Mouse (Mus musculus) CD4-positive, CD25-positive, alpha-beta regulatory T cell, adult 9 weeks (primary cell): ENCODE measurements around the gene Tpp2. TPM values are rescaled to one million over a fixed set of nuclear protein-coding genes. Genes with fewer than 3 reads are reported as not detected.

ENCODE experiments used
- polyA plus RNA-seq: library from polyadenylated mRNA; unstranded; fragments of 100-300 nt; shearing (Covaris generic); gene quantifications from one replicate; pipeline ENCODE4 v1.2.1, GENCODE M21; 2017

The Tpp2 gene
- 192 TPM for polyA plus RNA-seq

GRCm38 (mm10) chr1:43933488-43934415 lies at the start of gene Tpp2:
Tpp2 (plus strand) TSS chr1:43933647.

DNA sequence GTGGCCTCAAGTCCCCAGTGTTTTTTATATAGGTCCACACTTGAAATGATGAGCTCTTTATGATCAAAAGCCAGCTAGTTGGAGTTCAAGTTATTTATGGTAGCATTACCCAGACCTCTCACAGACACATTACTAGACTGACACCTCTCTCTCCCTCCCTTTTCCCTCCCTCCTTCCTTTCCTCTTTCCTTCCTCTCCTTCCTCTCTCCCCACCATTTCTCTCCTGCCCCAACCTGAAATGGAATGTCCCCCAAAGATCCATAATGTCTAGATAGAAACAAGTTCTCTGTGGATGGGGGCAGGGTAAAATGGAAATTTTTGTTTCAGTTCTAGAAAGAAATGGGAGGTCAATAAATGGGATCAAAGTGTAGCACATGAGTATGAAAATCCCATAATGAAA lies 86.5 kb downstream of the Tpp2 start, which contains the start of gene Mettl21c:
TSS of gene Mettl21c (minus strand) at position 101 of the 400 bp plus-strand sequence.

Other genes starting within 250 kb of the Tpp2 start
- gene 1500015O10Rik, start 203.0 kb upstream of the Tpp2 start, polyA plus RNA-seq, result 0.31 TPM
- gene Uxs1, start 105.8 kb upstream of the Tpp2 start, polyA plus RNA-seq, result 13.7 TPM
- 1.2 TPM for gene Mettl21c, start 86.4 kb downstream of the Tpp2 start, polyA plus RNA-seq
- gene Gm8251, start 128.3 kb downstream of the Tpp2 start, polyA plus RNA-seq, result 0.15 TPM
- gene Tex30, start 168.8 kb downstream of the Tpp2 start, polyA plus RNA-seq, result 56.3 TPM
- gene Kdelc1, start 185.2 kb downstream of the Tpp2 start, polyA plus RNA-seq, result 17.4 TPM
- gene Bivm, start 185.3 kb downstream of the Tpp2 start, polyA plus RNA-seq, result 15.0 TPM
- gene Ercc5, start 214.1 kb downstream of the Tpp2 start, polyA plus RNA-seq, result 29.5 TPM